ENCODE assay signal across 1 mouse cellular context in the genomic region with DNA sequence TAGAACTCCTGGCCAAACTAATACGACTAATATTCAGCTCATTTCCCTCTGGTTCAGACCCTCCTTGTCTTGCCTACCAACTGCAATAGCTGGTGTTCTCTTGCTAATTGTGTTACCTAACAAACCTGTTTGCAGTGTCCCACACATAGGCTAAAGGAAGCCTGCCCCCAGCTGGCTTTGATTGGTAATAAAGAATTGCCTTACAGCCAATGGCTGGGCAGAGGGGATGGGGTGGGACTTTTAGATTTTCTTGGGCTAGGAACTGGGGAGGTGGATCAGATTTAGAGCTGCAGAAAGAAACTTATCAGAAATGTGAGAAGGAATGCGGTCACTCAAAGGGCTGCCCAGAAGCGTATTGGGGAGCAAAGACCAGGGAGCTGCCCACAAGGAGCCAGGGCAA.
TF ChIP-seq lines count a peak whose summit lies in the region.

No protein-coding gene starts in this region.

TF ChIP-seq in ES-E14, 5 proteins besides CTCF, POLR2A, EP300 and RAD21:
- TF ChIP-seq ZNF384 (IDR thresholded peaks at IDR 0.05; ENCODE audit: low read depth, low read length) (no peak), HCFC1 (IDR thresholded peaks at IDR 0.05; ENCODE audit: borderline replicate concordance, insufficient read depth, low read length) (no peak), MAFK (IDR thresholded peaks at IDR 0.05; ENCODE audit: insufficient read depth, low read depth, low read length) (no peak), CHD2 (IDR thresholded peaks at IDR 0.05; ENCODE audit: low read depth, low read length) (no peak), ZC3H11A (IDR thresholded peaks at IDR 0.05; ENCODE audit: borderline replicate concordance, low read depth, low read length) (no peak)
